Mouse (Mus musculus): Measurements from ENCODE around the gene Dennd5b. TPM values are rescaled to one million over a fixed set of nuclear protein-coding genes. Genes with fewer than 3 reads are reported as not detected.

The Dennd5b gene
- polyA plus RNA-seq, 1 experiment: 9.1 TPM

DNA sequence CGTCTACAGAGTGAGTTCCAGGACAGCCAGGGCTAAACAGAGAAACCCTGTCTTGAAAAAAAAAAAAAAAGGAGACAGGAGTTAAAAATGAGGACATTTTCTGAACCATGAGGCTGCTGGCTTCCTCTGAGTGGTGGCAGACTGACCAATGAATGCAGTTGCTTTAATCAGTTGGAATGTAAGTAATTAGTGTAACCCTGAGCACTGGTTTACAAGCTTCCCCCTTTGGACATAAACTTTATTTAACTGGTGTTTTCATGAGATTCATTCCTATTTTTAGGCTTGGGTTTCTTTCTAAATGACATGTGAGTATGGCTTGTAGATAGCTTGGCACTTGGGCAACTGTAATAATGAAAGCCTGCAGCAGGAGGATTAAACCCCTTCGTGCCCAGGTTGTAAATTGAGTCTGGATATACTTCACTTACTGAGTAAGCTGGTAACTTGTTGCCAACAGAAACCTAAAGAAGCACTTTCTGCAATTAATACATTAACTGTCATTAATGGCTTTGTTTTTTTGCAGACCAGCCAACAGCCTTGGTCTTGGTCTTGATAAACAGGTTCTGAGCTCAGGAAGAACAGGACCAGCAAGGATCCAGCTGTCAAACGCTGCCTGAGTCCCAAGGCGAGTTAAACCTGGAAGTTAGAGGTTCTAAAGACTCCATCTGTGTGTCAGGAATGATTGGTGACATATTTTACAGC lies 141.8 kb downstream of the Dennd5b start:
- H3K4me1 ChIP-seq (ENCODE audit: control insufficient read depth, insufficient read depth, low read length): no peaks in the 10 kb centered on the region
- H3K4me3 ChIP-seq (ENCODE audit: control insufficient read depth, low read depth, low read length): no peak overlapping the region
- H3K36me3 ChIP-seq (ENCODE audit: control insufficient read depth, insufficient read depth, low read length): no peaks in the 10 kb centered on the region
- no peak overlapping the region for H3K27ac ChIP-seq (ENCODE audit: control insufficient read depth, insufficient read depth, low read depth, low read length)
- TF ChIP-seq POLR2A (IDR thresholded peaks at IDR 0.05; ENCODE audit: control insufficient read depth, low read depth, low read length) (no peak), CTCF (IDR thresholded peaks at IDR 0.05; ENCODE audit: control insufficient read depth, insufficient read depth, insufficient replicate concordance, low read depth, low read length) (no peak)
- no peaks in the 10 kb centered on the region for H3K27me3 ChIP-seq (ENCODE audit: control insufficient read depth, insufficient read depth, low read length)

DNA sequence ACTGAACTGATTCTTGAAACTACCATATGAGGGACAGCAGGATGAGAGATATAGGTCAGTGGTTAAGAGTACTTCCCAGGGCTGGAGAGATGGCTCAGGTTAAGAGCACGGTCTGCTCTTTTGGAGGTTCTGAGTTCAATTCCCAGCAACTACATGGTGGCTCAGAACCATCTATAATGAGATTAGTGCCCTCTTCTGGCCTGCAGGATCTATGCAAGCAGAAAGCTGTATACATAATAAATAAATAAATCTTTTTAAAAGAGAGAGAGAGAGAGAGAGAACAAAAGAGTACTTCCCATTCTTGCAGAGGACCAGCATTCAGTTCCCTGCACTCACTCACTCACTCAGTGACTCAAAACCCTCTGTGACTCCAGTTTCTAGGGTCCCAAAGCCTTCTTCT lies 142.8 kb downstream of the Dennd5b start:
- no peak for TF ChIP-seq CTCF (IDR thresholded peaks at IDR 0.05; ENCODE audit: control insufficient read depth, insufficient read depth, insufficient replicate concordance, low read depth, low read length)
- no peak for TF ChIP-seq POLR2A (IDR thresholded peaks at IDR 0.05; ENCODE audit: control insufficient read depth, low read depth, low read length)
- no peak overlapping the region for H3K27ac ChIP-seq (ENCODE audit: control insufficient read depth, insufficient read depth, low read depth, low read length)
- H3K4me3 ChIP-seq (ENCODE audit: control insufficient read depth, low read depth, low read length): no peak overlapping the region
- no peaks in the 10 kb centered on the region for H3K36me3 ChIP-seq (ENCODE audit: control insufficient read depth, insufficient read depth, low read length)
- H3K27me3 ChIP-seq (ENCODE audit: control insufficient read depth, insufficient read depth, low read length): no peaks in the 10 kb centered on the region
- H3K4me1 ChIP-seq (ENCODE audit: control insufficient read depth, insufficient read depth, low read length): no peaks in the 10 kb centered on the region

DNA sequence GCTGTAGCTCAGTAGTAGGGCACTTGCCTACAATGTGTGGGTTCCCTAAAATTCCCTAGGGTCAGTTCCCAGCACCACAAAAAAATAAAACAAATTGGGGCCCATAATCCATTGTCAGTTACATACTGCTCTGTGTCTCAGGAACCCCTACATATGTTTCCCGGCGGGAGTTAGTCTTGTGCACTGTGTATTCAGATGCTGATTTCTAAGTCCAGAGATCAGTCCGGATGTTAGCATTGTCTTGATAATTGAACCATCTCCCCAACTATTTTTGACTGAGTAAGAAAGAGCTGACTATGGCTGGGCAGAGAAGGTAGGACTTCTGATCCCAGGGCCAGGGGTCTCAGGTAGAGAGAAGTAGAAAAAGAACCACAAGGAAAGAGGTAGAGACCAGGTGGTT lies 144.4 kb downstream of the Dennd5b start:
- TF ChIP-seq CTCF (IDR thresholded peaks at IDR 0.05; ENCODE audit: control insufficient read depth, insufficient read depth, insufficient replicate concordance, low read depth, low read length): no peak
- no peak overlapping the region for H3K27ac ChIP-seq (ENCODE audit: control insufficient read depth, insufficient read depth, low read depth, low read length)
- H3K4me3 ChIP-seq (ENCODE audit: control insufficient read depth, low read depth, low read length): no peak overlapping the region

DNA sequence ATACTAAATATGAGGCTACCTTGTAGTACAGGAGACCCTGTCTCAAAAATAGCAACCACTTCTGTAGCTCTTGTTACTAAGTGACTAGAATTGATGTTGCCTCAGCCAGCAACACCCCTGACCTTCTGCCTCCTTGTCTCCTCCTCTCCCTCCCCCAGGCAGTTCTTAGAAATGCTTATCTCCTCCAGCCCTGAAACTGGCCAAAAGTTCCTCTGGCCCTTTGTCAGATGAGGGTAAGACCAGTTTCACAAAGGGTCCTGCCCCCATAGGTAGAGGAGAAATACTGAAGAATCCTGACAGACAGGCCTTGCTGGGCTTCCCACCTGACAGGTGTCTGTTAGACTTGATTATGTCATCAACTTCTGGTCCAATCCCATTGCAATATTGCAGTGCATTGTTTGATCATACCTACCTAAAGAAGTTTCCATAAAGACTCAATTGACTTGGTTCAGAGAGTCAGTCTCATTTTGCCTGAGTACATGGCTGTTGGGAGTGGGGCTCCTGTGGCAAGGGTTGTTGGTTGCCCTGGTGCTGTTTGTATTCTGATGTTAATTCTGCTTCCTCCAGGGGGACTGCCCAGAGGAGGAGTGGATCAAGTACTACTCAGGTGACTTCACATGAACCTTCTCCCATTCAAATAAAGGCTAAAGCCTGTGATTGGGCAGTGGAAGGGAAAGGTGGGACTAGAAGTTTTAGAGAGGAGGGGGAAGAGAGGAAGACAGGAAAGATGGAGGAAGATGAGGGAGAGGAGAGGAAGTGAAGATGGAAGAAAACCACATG lies 145.6 kb downstream of the Dennd5b start:
- H3K27me3 ChIP-seq (ENCODE audit: control insufficient read depth, insufficient read depth, low read length): no peaks in the 10 kb centered on the region
- TF ChIP-seq CTCF (IDR thresholded peaks at IDR 0.05; ENCODE audit: control insufficient read depth, insufficient read depth, insufficient replicate concordance, low read depth, low read length) (no peak), POLR2A (IDR thresholded peaks at IDR 0.05; ENCODE audit: control insufficient read depth, low read depth, low read length) (no peak)
- peak overlapping the region; percentile 19; the same call in 1 of the 2 replicates for H3K4me3 ChIP-seq (ENCODE audit: control insufficient read depth, low read depth, low read length)
- H3K36me3 ChIP-seq (ENCODE audit: control insufficient read depth, insufficient read depth, low read length): no peaks in the 10 kb centered on the region
- H3K4me1 ChIP-seq (ENCODE audit: control insufficient read depth, insufficient read depth, low read length): no peaks in the 10 kb centered on the region
- H3K27ac ChIP-seq (ENCODE audit: control insufficient read depth, insufficient read depth, low read depth, low read length): no peak overlapping the region

More for the DNA sequence above, 144.4 kb downstream of the Dennd5b start:
- Histone ChIP-seq H3K4me1 (ENCODE audit: control insufficient read depth, insufficient read depth, low read length) (no peaks in the 10 kb centered on the region), H3K27me3 (ENCODE audit: control insufficient read depth, insufficient read depth, low read length) (no peaks in the 10 kb centered on the region), H3K36me3 (ENCODE audit: control insufficient read depth, insufficient read depth, low read length) (no peaks in the 10 kb centered on the region)

DNA sequence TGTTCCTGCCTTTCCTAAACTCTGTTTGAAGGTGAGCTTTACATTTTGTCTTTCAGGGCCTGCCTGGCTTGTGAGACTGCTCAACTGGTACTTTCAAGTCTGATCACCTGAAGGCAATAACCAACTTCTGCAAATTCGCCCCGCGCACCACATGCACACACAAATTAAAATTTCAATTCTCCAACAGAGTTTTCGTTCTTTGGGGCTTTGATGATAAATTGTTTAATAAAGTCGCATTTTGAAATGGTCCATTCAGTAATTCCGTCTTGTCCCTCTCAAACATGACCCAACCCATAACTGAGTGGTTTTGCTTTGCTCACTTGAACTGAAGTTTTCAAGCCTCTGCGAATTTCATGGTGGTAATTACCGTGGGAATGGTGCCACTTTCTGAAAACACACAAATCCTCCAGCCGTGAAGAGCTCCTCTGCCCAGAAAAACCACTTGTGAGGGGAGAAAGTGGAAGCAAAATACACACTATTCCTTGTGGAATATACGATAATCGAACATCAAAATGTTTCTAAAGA lies 154.5 kb downstream of the Dennd5b start:
- Histone ChIP-seq H3K27me3 (ENCODE audit: control insufficient read depth, insufficient read depth, low read length) (no peaks in the 10 kb centered on the region), H3K27ac (ENCODE audit: control insufficient read depth, insufficient read depth, low read depth, low read length) (peak overlapping the region; percentile 67), H3K36me3 (ENCODE audit: control insufficient read depth, insufficient read depth, low read length) (no peaks in the 10 kb centered on the region), H3K4me3 (ENCODE audit: control insufficient read depth, low read depth, low read length) (peak overlapping the region; percentile 87), H3K4me1 (ENCODE audit: control insufficient read depth, insufficient read depth, low read length) (peaks cover 14% of the 10 kb centered on the region)
- TF ChIP-seq POLR2A (IDR thresholded peaks at IDR 0.05; ENCODE audit: control insufficient read depth, low read depth, low read length) (no peak), CTCF (IDR thresholded peaks at IDR 0.05; ENCODE audit: control insufficient read depth, insufficient read depth, insufficient replicate concordance, low read depth, low read length) (no peak)

DNA sequence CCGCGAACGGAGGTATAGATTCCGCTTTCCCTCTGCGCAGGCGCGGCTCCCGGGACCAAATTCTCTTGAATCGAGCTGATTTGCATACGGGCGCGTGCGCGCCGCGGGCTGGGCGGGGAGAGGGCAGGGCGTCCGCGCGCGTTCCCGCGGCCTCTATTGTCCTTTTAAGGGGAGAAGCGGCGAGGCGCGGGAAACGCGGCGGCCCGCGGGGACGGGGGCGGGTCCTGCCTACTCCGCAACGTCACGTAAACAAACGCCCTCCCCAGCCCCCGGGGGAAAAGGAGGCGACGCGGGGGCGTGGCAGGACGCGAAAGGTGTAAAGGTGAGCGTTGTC lies 155.1 kb downstream of the Dennd5b start, which contains the start of gene Sinhcaf:
TSS of gene Sinhcaf (minus strand) at position 59 of the 334 bp plus-strand sequence.
- peak within 1 kb of the TSS; percentile 69 for H3K27ac ChIP-seq (ENCODE audit: control insufficient read depth, insufficient read depth, low read depth, low read length)
- TF ChIP-seq POLR2A (IDR thresholded peaks at IDR 0.05; ENCODE audit: control insufficient read depth, low read depth, low read length): peak; percentile 54; the same call in 1 of the 2 replicates
- TF ChIP-seq CTCF (IDR thresholded peaks at IDR 0.05; ENCODE audit: control insufficient read depth, insufficient read depth, insufficient replicate concordance, low read depth, low read length): no peak
- H3K4me1 ChIP-seq (ENCODE audit: control insufficient read depth, insufficient read depth, low read length): peaks cover 14% of the 10 kb centered on the region
- no peaks in the 10 kb centered on the region for H3K36me3 ChIP-seq (ENCODE audit: control insufficient read depth, insufficient read depth, low read length)
- H3K27me3 ChIP-seq (ENCODE audit: control insufficient read depth, insufficient read depth, low read length): no peaks in the 10 kb centered on the region
- peak within 1 kb of the TSS; percentile 87 for H3K4me3 ChIP-seq (ENCODE audit: control insufficient read depth, low read depth, low read length)
